Mouse (Mus musculus) cortical plate, adult 2 months (tissue): Measurements from ENCODE around the gene Nr2f2. TPM values are rescaled to one million over a fixed set of nuclear protein-coding genes. Genes with fewer than 3 reads are reported as not detected.

Experiments used
- H3K27ac ChIP-seq: fragments of 200-500 bp; 2 replicates; pipeline ENCODE4 v1.5.1; 2012; ENCODE audit warnings: low read length, control low read depth, inconsistent platforms; ENCODE audit not compliant: insufficient read depth
- H3K4me1 ChIP-seq: fragments of 200-500 bp; 2 replicates; pipeline ENCODE4 v1.6.1; 2011; ENCODE audit warnings: low read length; ENCODE audit not compliant: control insufficient read depth, insufficient read depth
- H3K4me3 ChIP-seq: fragments of 200-500 bp; 2 replicates; pipeline ENCODE4 v1.5.1; 2011; ENCODE audit warnings: mild to moderate bottlenecking, low read length, control low read depth; ENCODE audit not compliant: insufficient read depth
- CTCF ChIP-seq: fragments of 200-500 bp; IDR thresholded peaks from 2 replicates; pipeline ENCODE4 v1.5.1; 2011; ENCODE audit warnings: mild to moderate bottlenecking, control low read depth, low read length; ENCODE audit not compliant: insufficient read depth; ENCODE audit errors: extremely low read depth
- POLR2A ChIP-seq: fragments of 200-500 bp; IDR thresholded peaks from 2 replicates; pipeline ENCODE4 v1.6.1; 2011; ENCODE audit warnings: mild to moderate bottlenecking, low read length, control low read depth; ENCODE audit not compliant: insufficient read depth; ENCODE audit errors: extremely low read depth
- polyA plus RNA-seq: library from polyadenylated mRNA; depleted of rRNA; stranded (reverse); fragments of >200 nt; gene quantifications from 2 replicates; pipeline ENCODE4 v1.2.3, GENCODE M21; 2012

Nr2f2 gene
- polyA plus RNA-seq, 1 experiment, result 21.2 TPM

GRCm38 (mm10) chr7:70352617-70353016 is 13.9 kb downstream of the Nr2f2 start:
- Histone ChIP-seq H3K4me3 (no peak overlapping the region), H3K4me1 (no peaks in the 10 kb centered on the region), H3K27ac (no peak overlapping the region)
- TF ChIP-seq CTCF (no peak), POLR2A (no peak)

- Histone ChIP-seq H3K27ac (no peak overlapping the region), H3K4me3 (no peak overlapping the region; the same call in 1 of the 2 replicates)
Observed at GRCm38 (mm10) chr7:70351981-70352560, 14.5 kb downstream of the Nr2f2 start.

GRCm38 (mm10) chr7:70350781-70351551 is 15.6 kb downstream of the Nr2f2 start:
- Histone ChIP-seq H3K4me1 (no peaks in the 10 kb centered on the region), H3K27ac (peak overlapping the region; percentile 94), H3K4me3 (peak overlapping the region; percentile 61)
- TF ChIP-seq CTCF (no peak), POLR2A (no peak)

More at GRCm38 (mm10) chr7:70351981-70352560, 14.5 kb downstream of the Nr2f2 start:
- no peak for TF ChIP-seq CTCF
- no peak for TF ChIP-seq POLR2A
- no peaks in the 10 kb centered on the region for H3K4me1 ChIP-seq

- no peak for TF ChIP-seq POLR2A
- TF ChIP-seq CTCF, result no peak
- Histone ChIP-seq H3K4me1 (no peaks in the 10 kb centered on the region), H3K27ac (peak overlapping the region; percentile 76), H3K4me3 (peak overlapping the region; percentile 61; the same call in 1 of the 2 replicates)
Observed at GRCm38 (mm10) chr7:70349981-70350670, 16.4 kb downstream of the Nr2f2 start.

- Histone ChIP-seq H3K27ac (peak overlapping the region; percentile 71; the same call in 1 of the 2 replicates), H3K4me1 (no peaks in the 10 kb centered on the region), H3K4me3 (no peak overlapping the region)
- TF ChIP-seq POLR2A (no peak), CTCF (no peak)
Observed at GRCm38 (mm10) chr7:70348977-70349615, 17.4 kb downstream of the Nr2f2 start.

GRCm38 (mm10) chr7:70348064-70348976 is 18.2 kb downstream of the Nr2f2 start:
- TF ChIP-seq CTCF (no peak), POLR2A (no peak)
- Histone ChIP-seq H3K4me1 (no peaks in the 10 kb centered on the region), H3K27ac (peak overlapping the region; percentile 1), H3K4me3 (no peak overlapping the region)

GRCm38 (mm10) chr7:70347618-70347958 is 18.9 kb downstream of the Nr2f2 start:
- Histone ChIP-seq H3K27ac (no peak overlapping the region; the same call in 1 of the 2 replicates), H3K4me1 (no peaks in the 10 kb centered on the region), H3K4me3 (no peak overlapping the region)
- TF ChIP-seq POLR2A (no peak), CTCF (no peak)

- H3K4me3 ChIP-seq, result no peak overlapping the region
- TF ChIP-seq POLR2A (no peak), CTCF (no peak)
- no peak overlapping the region for H3K27ac ChIP-seq
- no peaks in the 10 kb centered on the region for H3K4me1 ChIP-seq
Observed at GRCm38 (mm10) chr7:70346951-70347617, 19.5 kb downstream of the Nr2f2 start.
